Mouse (Mus musculus) ES-E14 (cell line): Measurements from ENCODE around the gene Grap2.

Experiments used
- CHD2 ChIP-seq: IDR thresholded peaks from 2 replicates; pipeline ENCODE4 v1.6.1; 2014; ENCODE audit warnings: mild to moderate bottlenecking, low read depth, low read length, inconsistent platforms
- HCFC1 ChIP-seq: IDR thresholded peaks from 2 replicates; pipeline ENCODE4 v1.6.1; 2012; ENCODE audit warnings: low read length, inconsistent platforms, borderline replicate concordance; ENCODE audit not compliant: insufficient read depth
- MAFK ChIP-seq: IDR thresholded peaks from 2 replicates; pipeline ENCODE4 v1.6.1; 2014; ENCODE audit warnings: mild to moderate bottlenecking, low read depth, low read length, inconsistent platforms; ENCODE audit not compliant: insufficient read depth
- ZC3H11A ChIP-seq: IDR thresholded peaks from 2 replicates; pipeline ENCODE4 v1.6.1; 2012; ENCODE audit warnings: low read depth, mild to moderate bottlenecking, inconsistent platforms, low read length, borderline replicate concordance
- ZNF384 ChIP-seq: IDR thresholded peaks from 2 replicates; pipeline ENCODE4 v1.6.1; 2012; ENCODE audit warnings: low read depth, low read length, inconsistent platforms

DNA sequence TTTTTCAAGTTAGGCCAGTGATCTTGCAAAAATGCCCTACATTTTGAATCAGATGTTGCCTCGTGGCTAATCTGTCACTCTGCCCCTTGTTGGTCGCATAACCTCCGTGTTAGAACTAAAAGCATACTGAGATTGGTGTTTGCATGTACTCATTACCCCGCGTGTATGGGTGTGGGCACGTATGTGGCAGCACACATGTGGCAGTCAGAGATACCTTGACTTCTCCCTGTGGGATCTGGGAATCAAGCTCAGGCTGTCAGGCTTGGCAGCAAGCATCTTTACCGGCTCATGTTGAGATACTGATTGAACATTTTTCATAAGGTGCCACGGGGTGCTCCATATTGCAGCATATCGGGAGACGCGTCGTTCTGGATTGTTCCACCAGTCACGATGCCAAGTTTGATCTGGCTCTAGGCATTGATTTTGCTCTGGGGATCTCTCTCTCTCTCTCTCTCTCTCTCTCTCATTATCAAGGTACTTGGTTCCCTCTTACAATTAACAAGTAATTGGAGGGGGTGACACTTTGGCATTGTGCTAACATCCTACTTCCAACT is 3.5 kb downstream of the Grap2 start:
- TF ChIP-seq MAFK: no peak
- no peak for TF ChIP-seq ZC3H11A
- TF ChIP-seq CHD2: no peak
- no peak for TF ChIP-seq ZNF384
- TF ChIP-seq HCFC1: no peak
